Mouse (Mus musculus) liver, embryonic 14.5 days (tissue): ENCODE results near the gene Fgfr2. TPM values are rescaled to one million over a fixed set of nuclear protein-coding genes. Genes with fewer than 3 reads are reported as not detected.

ENCODE experiments used
- ATAC-seq: fragments of 200-750 bp; cut with Nextera tagmentation; 2 replicates; pipeline ENCODE4 v1.8.0; 2017; ENCODE audit warnings: moderate number of reproducible peaks, mild to moderate bottlenecking, moderate library complexity; ENCODE audit not compliant: insufficient read depth
- DNase-seq, 3 experiments: peaks; one replicate each; pipeline ENCODE4 v3.0.0-alpha.2; 2012 to 2013; ENCODE audit warnings: low read depth in 3 of 3, low spot score in 3 of 3
- H3K27ac ChIP-seq: fragments of 300-500 bp; sonication (generic); 2 replicates; pipeline ENCODE4 v1.5.1; 2014; ENCODE audit warnings: moderate library complexity, mild to moderate bottlenecking, control low read depth, inconsistent platforms
- H3K27me3 ChIP-seq: fragments of 300-500 bp; sonication (generic); 2 replicates; pipeline ENCODE4 v1.6.1; 2014; ENCODE audit warnings: mild to moderate bottlenecking, low read length, moderate library complexity; ENCODE audit not compliant: control insufficient read depth, insufficient read depth
- H3K36me3 ChIP-seq: fragments of 300-500 bp; sonication (generic); replicated peaks from 2 replicates; pipeline ENCODE4 v1.6.1; 2014; ENCODE audit warnings: low read depth; ENCODE audit not compliant: control insufficient read depth, insufficient read depth
- H3K4me1 ChIP-seq, 2 experiments: fragments of 200-500 bp in 1 of 2; fragments of 300-500 bp in 1 of 2; sonication (generic) in 1 of 2; replicated peaks; 2 replicates each; pipeline ENCODE4 v1.6.1; 2012 to 2014; ENCODE audit warnings: antibody characterized with exemption in 1 of 2, inconsistent platforms in 1 of 2, low read length in 1 of 2; ENCODE audit not compliant: control insufficient read depth in 2 of 2, insufficient read depth in 2 of 2
- H3K4me2 ChIP-seq: fragments of 300-500 bp; sonication (generic); 2 replicates; pipeline ENCODE4 v1.6.1; 2014; ENCODE audit warnings: low read depth, mild to moderate bottlenecking, control low read depth, moderate library complexity
- H3K4me3 ChIP-seq, 2 experiments: fragments of 200-500 bp in 1 of 2; fragments of 300-500 bp in 1 of 2; sonication (generic) in 1 of 2; 2 replicates each; pipeline ENCODE4 v1.5.1; 2012 to 2014; ENCODE audit warnings: low read depth in 2 of 2, low read length in 2 of 2, mild to moderate bottlenecking in 2 of 2, control low read depth in 1 of 2, inconsistent platforms in 1 of 2, moderate library complexity in 1 of 2; ENCODE audit not compliant: insufficient read depth in 1 of 2
- H3K9ac ChIP-seq: fragments of 300-500 bp; sonication (generic); replicated peaks from 2 replicates; pipeline ENCODE4 v1.6.1; 2014; ENCODE audit warnings: mild to moderate bottlenecking, control low read depth, moderate library complexity
- H3K9me3 ChIP-seq: fragments of 300-500 bp; sonication (generic); 2 replicates; pipeline ENCODE4 v1.6.1; 2016; ENCODE audit warnings: low read length, mixed read lengths; ENCODE audit not compliant: control insufficient read depth
- CTCF ChIP-seq: IDR thresholded peaks from 2 replicates; pipeline ENCODE4 v1.5.1; 2016; ENCODE audit warnings: antibody characterized with exemption, low read depth, control low read depth
- EP300 ChIP-seq: IDR thresholded peaks from 2 replicates; pipeline ENCODE4 v1.6.1; 2016; ENCODE audit warnings: antibody characterized with exemption, low read depth
- WGBS: fragments of 180-500 bp; shearing (Covaris S2); extraction: QIAGEN DNeasy Blood & Tissue Kit; methylation state at CpG from one replicate; pipeline ENCODE4 v1.1.7; 2014; ENCODE audit not compliant: insufficient replicate concordance; 5-methylcytosine and 5-hydroxymethylcytosine counted together
- polyA plus RNA-seq, 2 experiments: library from polyadenylated mRNA; depleted of rRNA in 1 of 2; stranded (reverse) in 1 of 2; unstranded in 1 of 2; fragments of >200 nt; fragmentation: Nextera tagmentation in 1 of 2; extraction: Ambion mirVana in 1 of 2; gene quantifications; 2 replicates each; pipeline versions ENCODE4 v1.2.1 to v1.2.3; 2012 to 2014

Fgfr2 gene
- polyA plus RNA-seq, 2 experiments, result 7.9 to 8.8 TPM

DNA sequence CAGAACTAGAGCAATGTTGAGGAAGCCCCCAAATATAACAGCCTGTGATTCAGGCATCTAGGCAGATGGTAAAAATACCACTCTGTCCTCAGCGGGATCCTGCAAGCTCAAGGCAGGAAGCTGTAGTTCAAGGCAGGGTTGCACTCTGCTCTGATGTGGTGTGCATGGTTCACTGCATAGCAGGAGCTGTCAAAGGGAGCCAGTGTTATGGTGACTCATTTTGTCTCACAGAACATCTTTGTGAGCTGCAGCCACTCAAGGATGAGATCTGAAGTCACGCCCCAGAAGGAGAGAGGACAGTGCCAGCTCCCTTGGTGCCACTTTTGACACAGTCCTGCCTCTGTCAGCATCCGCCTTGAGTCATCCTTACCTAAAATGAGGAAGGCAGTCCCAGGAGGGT, 1185.5 kb downstream of the Fgfr2 start:
- no peaks in the 10 kb centered on the region for H3K27me3 ChIP-seq
- TF ChIP-seq EP300 (no peak), CTCF (no peak)
- no peak overlapping the region for H3K9ac ChIP-seq
- no peaks in the 10 kb centered on the region for H3K9me3 ChIP-seq
- DNase-seq (no peak), ATAC-seq (no peak)
- no peak overlapping the region for H3K4me2 ChIP-seq
- 70% methylated on average over 3 of the region's 3 CpGs for WGBS
- no peaks in the 10 kb centered on the region for H3K4me1 ChIP-seq
- H3K4me3 ChIP-seq, result no peak overlapping the region
- no peak overlapping the region for H3K27ac ChIP-seq
- no peaks in the 10 kb centered on the region for H3K36me3 ChIP-seq

DNA sequence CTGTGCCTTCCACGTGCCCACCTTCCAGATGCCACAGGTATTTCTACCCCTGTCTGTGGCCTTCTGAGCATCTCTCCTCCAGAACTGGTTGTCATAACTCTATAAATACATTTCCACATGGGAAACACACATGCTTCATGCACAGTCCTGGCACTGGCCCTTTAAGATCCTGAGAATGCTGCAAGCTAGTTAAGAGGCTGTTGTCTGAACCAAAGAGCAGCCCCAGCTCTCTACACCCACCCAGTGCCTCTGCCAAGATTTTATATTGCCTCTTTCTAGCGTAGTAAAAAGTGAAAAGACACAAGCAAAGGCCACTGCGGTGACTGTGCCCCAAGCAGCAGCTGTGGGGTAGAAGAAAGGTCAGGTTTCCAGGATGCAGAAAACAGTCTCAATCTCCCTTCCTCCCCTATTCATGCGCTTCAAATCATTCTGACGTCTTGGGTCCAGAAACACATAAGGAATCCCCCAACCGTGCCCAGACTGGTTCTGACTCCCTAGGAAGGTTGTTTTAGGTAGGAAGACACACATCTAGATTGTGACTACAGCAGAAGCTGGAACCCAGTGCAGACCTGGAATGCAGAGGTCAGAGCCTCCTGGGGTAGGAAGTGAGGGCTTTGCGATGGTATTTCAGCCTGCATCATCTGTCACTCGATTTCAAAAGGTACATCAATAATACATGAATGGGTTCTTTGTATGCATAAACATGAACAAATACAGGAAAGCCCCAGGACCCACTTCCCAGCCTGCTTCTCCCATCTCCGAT, 1195.7 kb downstream of the Fgfr2 start:
- ATAC-seq, result no peak

DNA sequence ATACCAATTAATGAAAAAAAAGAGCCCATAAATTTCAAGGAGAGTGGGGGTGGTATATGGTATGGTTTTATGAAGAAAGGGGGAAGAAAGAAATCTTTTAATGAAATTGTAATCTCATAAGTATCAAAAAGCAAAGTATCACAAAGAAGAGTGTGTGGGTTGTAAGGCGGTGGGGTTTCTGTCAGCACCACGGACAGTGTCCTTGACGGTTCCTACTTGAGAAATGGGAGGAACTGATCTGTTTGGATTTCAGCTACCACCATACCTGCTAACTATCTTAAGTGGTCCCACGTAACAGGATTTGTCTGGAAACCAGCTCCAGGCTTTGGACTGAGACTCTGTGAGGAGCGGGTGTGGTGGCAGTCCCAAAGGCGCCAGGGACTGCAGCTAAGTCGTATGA, 1205.8 kb downstream of the Fgfr2 start:
- no peak for ATAC-seq
- H3K9ac ChIP-seq, result no peak overlapping the region
- no peak for DNase-seq
- H3K27ac ChIP-seq, result no peak overlapping the region
- TF ChIP-seq EP300 (no peak), CTCF (no peak)
- H3K27me3 ChIP-seq, result no peaks in the 10 kb centered on the region
- no peaks in the 10 kb centered on the region for H3K36me3 ChIP-seq
- no peak overlapping the region for H3K4me3 ChIP-seq
- no peak overlapping the region for H3K4me2 ChIP-seq
- no peaks in the 10 kb centered on the region for H3K4me1 ChIP-seq
- H3K9me3 ChIP-seq, result no peaks in the 10 kb centered on the region
- WGBS, result 34% methylated on average over 7 of the region's 7 CpGs

More for the DNA sequence above, 1195.7 kb downstream of the Fgfr2 start:
- no peaks in the 10 kb centered on the region for H3K36me3 ChIP-seq
- no peak overlapping the region for H3K27ac ChIP-seq
- TF ChIP-seq EP300 (no peak), CTCF (no peak)
- DNase-seq, result no peak
- H3K27me3 ChIP-seq, result no peaks in the 10 kb centered on the region
- WGBS, result 50% methylated on average over 9 of the region's 9 CpGs
- no peaks in the 10 kb centered on the region for H3K4me1 ChIP-seq
- no peak overlapping the region for H3K4me3 ChIP-seq
- H3K9me3 ChIP-seq, result no peaks in the 10 kb centered on the region
- H3K9ac ChIP-seq, result no peak overlapping the region
- H3K4me2 ChIP-seq, result no peak overlapping the region

DNA sequence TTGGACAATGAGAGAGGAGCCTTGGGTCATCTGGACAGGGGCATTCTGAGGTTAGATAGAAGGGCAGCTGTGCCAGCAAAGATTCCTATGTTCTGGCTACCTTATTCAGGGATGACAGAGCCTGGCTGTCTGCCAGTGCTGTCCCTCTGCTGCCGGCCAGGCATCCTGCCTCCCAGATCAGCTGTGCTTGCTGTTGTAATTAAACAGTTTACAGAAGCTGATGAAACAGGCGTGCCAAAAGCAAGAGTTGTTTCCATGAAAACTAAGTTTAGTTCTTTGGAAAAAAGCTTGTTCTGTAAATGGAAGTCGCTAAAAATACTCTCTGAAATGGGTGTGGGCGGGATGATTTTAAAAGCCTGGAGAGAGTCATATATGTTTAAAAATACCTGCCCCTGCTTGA, 1213.5 kb downstream of the Fgfr2 start:
- Histone ChIP-seq H3K27me3 (no peaks in the 10 kb centered on the region), H3K9ac (no peak overlapping the region), H3K4me1 (no peaks in the 10 kb centered on the region), H3K36me3 (no peaks in the 10 kb centered on the region), H3K27ac (no peak overlapping the region), H3K9me3 (no peaks in the 10 kb centered on the region), H3K4me2 (no peak overlapping the region), H3K4me3 (no peak overlapping the region)
- TF ChIP-seq EP300 (no peak), CTCF (no peak)
- no peak for ATAC-seq
- WGBS, result 55% methylated on average over 4 of the region's 4 CpGs
- no peak for DNase-seq

DNA sequence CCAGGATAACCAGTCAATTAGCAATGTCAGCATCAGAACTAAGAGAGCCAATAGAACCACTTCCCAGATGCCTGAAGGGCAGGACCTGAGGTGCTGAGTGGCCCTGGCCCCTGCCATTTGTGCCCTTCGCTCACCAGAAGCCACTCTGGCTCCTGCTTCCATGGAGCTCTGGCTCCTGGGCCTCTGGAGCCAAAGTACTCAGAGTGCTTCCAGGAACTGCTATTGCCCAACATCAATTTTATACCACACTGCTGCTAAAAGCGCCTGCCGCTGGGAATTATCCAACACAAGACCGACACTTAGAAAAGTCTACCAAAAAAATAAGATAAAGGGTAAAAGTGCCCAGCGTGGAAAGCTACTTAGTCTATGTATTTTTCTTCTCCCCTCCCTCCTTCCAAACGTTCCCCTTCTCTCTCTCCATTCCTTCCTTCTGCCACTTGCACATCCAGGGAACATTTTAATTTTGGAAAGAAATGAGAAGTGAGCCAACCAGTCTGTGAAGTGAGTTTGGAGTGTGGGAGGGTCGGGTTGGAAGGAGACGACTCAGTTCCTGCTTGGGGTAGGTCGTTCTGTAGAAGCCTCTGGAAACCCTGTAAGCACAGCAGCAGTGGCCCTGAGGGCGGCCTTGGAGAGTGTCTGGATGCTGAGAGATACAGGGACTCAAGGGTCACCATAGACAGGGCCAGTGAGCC, 1216.5 kb downstream of the Fgfr2 start:
- H3K36me3 ChIP-seq, result no peaks in the 10 kb centered on the region
- TF ChIP-seq CTCF (no peak), EP300 (no peak)
- H3K4me1 ChIP-seq, result no peaks in the 10 kb centered on the region
- H3K9me3 ChIP-seq, result no peaks in the 10 kb centered on the region
- H3K27ac ChIP-seq, result no peak overlapping the region
- no peak overlapping the region for H3K4me3 ChIP-seq
- DNase-seq (no peak), ATAC-seq (no peak)
- WGBS, result 54% methylated on average over 10 of the region's 10 CpGs
- no peak overlapping the region for H3K9ac ChIP-seq
- H3K4me2 ChIP-seq, result no peak overlapping the region
- no peaks in the 10 kb centered on the region for H3K27me3 ChIP-seq
